Mouse (Mus musculus): ENCODE measurements at regions not wholly inside any gene's neighbourhood (a gene's known extent, or its start where the extent isn't known, plus 50 kb on each side); places are given as distances from the start of the nearest gene placed in this dataset.
A peak's percentile ranks its signal among the peaks of the same experiment; 100 is the strongest.
"Not testable (repeated sequence)": the region's sequence is repeated elsewhere in the genome, so short reads cannot be mapped to it uniquely, and the experiment has no call there.

DNA sequence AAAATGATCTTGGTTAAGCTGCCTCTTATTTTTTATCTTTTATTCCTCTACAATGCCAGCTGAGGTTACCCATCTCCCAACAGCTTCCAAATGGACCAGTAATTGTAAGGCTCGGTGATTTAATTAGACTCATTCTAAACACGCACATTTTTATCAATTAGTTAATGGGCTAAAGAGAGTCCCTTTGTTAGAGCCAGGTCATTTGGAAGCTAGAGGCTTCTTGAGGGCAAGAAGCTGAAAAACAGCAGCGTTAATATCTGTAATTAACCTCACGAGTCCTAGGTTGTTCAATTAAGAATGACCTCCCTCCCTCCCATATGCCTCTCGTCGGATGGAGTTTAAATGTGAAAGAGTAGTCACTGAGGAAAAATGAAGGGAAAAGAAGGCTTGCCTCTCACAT lies 66.5 kb downstream of the Otx2 start:
- Histone ChIP-seq H3K4me1 (replicated peaks) (no peaks in the 10 kb centered on the region), H3K9ac (no peak overlapping the region), H3K4me2 (no peak overlapping the region), H3K36me3 (replicated peaks) (no peaks in the 10 kb centered on the region), H3K27me3 (no peaks in the 10 kb centered on the region; the same call in 1 of the 2 replicates), H3K9me3 (replicated peaks) (no peaks in the 10 kb centered on the region), H3K4me3 (replicated peaks) (no peak overlapping the region), H3K27ac (replicated peaks) (no peak overlapping the region)
- no peak for ATAC-seq (ENCODE audit: insufficient read depth)
- WGBS (ENCODE audit: insufficient replicate concordance) = 69% methylated on average over 6 of the region's 6 CpGs

- H3K4me3 ChIP-seq (replicated peaks) = no peak overlapping the region
- ATAC-seq (ENCODE audit: insufficient read depth) = no peak
- no peaks in the 10 kb centered on the region; the same call in 1 of the 2 replicates for H3K27me3 ChIP-seq
- H3K9ac ChIP-seq = no peak overlapping the region
- no peaks in the 10 kb centered on the region for H3K9me3 ChIP-seq (replicated peaks)
- no peaks in the 10 kb centered on the region for H3K4me1 ChIP-seq (replicated peaks)
- no peaks in the 10 kb centered on the region for H3K36me3 ChIP-seq (replicated peaks)
- no peak overlapping the region for H3K27ac ChIP-seq (replicated peaks)
- no peak overlapping the region for H3K4me2 ChIP-seq
- 65% methylated on average over 6 of the region's 6 CpGs for WGBS (ENCODE audit: insufficient replicate concordance)
Observed at GRCm38 (mm10) chr14:48603490-48603889, 70.1 kb downstream of the Otx2 start.

DNA sequence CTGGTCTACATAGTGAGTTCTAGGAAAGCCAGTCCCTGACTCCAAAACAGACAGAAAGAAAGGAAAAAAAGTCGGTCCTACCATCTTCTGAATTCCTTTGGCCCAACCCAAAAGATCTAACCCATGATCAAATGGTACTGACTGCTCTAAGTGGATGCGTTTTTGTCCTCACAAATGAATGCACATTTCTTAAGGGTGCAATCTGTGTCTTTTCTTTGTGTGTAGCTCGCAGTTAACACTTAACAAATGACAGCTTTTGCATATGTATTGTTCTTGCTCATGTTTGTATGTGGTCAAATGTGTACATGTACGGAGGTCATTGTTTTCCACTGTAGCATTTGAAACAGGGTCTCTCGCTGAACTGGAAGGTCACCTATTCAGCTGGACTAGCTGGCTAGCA lies 79.3 kb downstream of the Otx2 start:
- 64% methylated on average over 5 of the region's 5 CpGs for WGBS (ENCODE audit: insufficient replicate concordance)
- Histone ChIP-seq H3K4me3 (replicated peaks) (no peak overlapping the region), H3K9ac (no peak overlapping the region), H3K9me3 (replicated peaks) (no peaks in the 10 kb centered on the region), H3K4me1 (replicated peaks) (no peaks in the 10 kb centered on the region), H3K27ac (replicated peaks) (no peak overlapping the region), H3K36me3 (replicated peaks) (no peaks in the 10 kb centered on the region), H3K27me3 (no peaks in the 10 kb centered on the region), H3K4me2 (no peak overlapping the region)
- no peak for ATAC-seq (ENCODE audit: insufficient read depth)

- Histone ChIP-seq H3K9ac (no peak overlapping the region), H3K27me3 (no peaks in the 10 kb centered on the region), H3K4me1 (replicated peaks) (no peaks in the 10 kb centered on the region), H3K4me2 (no peak overlapping the region), H3K9me3 (replicated peaks) (no peaks in the 10 kb centered on the region), H3K4me3 (replicated peaks) (no peak overlapping the region), H3K36me3 (replicated peaks) (no peaks in the 10 kb centered on the region), H3K27ac (replicated peaks) (no peak overlapping the region)
- no peak for ATAC-seq (ENCODE audit: insufficient read depth)
- WGBS (ENCODE audit: insufficient replicate concordance) = 69% methylated on average over 8 of the region's 8 CpGs
Observed at GRCm38 (mm10) chr14:48593363-48593762, 80.3 kb downstream of the Otx2 start.

GRCm38 (mm10) chr14:48591483-48592230 lies 82.0 kb downstream of the Otx2 start:
- no peaks in the 10 kb centered on the region for H3K9me3 ChIP-seq (replicated peaks)
- H3K4me3 ChIP-seq (replicated peaks) = no peak overlapping the region
- H3K9ac ChIP-seq = no peak overlapping the region
- ATAC-seq (ENCODE audit: insufficient read depth) = no peak
- no peak overlapping the region for H3K27ac ChIP-seq (replicated peaks)
- H3K27me3 ChIP-seq = no peaks in the 10 kb centered on the region
- H3K4me1 ChIP-seq (replicated peaks) = no peaks in the 10 kb centered on the region
- 63% methylated on average over 15 of the region's 15 CpGs for WGBS (ENCODE audit: insufficient replicate concordance)
- H3K4me2 ChIP-seq = no peak overlapping the region
- no peaks in the 10 kb centered on the region for H3K36me3 ChIP-seq (replicated peaks)

- 40% methylated on average over 14 of the region's 14 CpGs for WGBS (ENCODE audit: insufficient replicate concordance)
- Histone ChIP-seq H3K4me2 (peak overlapping the region; percentile 32), H3K27me3 (no peaks in the 10 kb centered on the region), H3K4me3 (replicated peaks) (no peak overlapping the region), H3K4me1 (replicated peaks) (no peaks in the 10 kb centered on the region), H3K9ac (no peak overlapping the region), H3K36me3 (replicated peaks) (no peaks in the 10 kb centered on the region), H3K27ac (replicated peaks) (no peak overlapping the region), H3K9me3 (replicated peaks) (no peaks in the 10 kb centered on the region)
- ATAC-seq (ENCODE audit: insufficient read depth) = no peak
Observed at GRCm38 (mm10) chr14:48590426-48590825, 83.2 kb downstream of the Otx2 start.

- H3K4me3 ChIP-seq (replicated peaks) = no peak overlapping the region
- no peaks in the 10 kb centered on the region for H3K27me3 ChIP-seq
- no peaks in the 10 kb centered on the region for H3K9me3 ChIP-seq (replicated peaks)
- WGBS (ENCODE audit: insufficient replicate concordance) = 41% methylated on average over 15 of the region's 15 CpGs
- H3K36me3 ChIP-seq (replicated peaks) = no peaks in the 10 kb centered on the region
- ATAC-seq (ENCODE audit: insufficient read depth) = no peak
- no peak overlapping the region for H3K9ac ChIP-seq
- no peaks in the 10 kb centered on the region for H3K4me1 ChIP-seq (replicated peaks)
- H3K4me2 ChIP-seq = peak overlapping the region; percentile 32
- no peak overlapping the region for H3K27ac ChIP-seq (replicated peaks)
Observed at GRCm38 (mm10) chr14:48589702-48590325, 83.8 kb downstream of the Otx2 start.

- H3K9ac ChIP-seq = no peak overlapping the region
- no peaks in the 10 kb centered on the region for H3K36me3 ChIP-seq (replicated peaks)
- H3K4me3 ChIP-seq (replicated peaks) = no peak overlapping the region
- no peak overlapping the region for H3K27ac ChIP-seq (replicated peaks)
- no peak overlapping the region for H3K4me2 ChIP-seq
- no peaks in the 10 kb centered on the region for H3K9me3 ChIP-seq (replicated peaks)
- no peak for ATAC-seq (ENCODE audit: insufficient read depth)
- WGBS (ENCODE audit: insufficient replicate concordance) = 61% methylated on average over 3 of the region's 3 CpGs
- no peaks in the 10 kb centered on the region for H3K27me3 ChIP-seq
- H3K4me1 ChIP-seq (replicated peaks) = peaks cover 3% of the 10 kb centered on the region
Observed at GRCm38 (mm10) chr14:48585820-48586219, 87.8 kb downstream of the Otx2 start.

- no peak for ATAC-seq (ENCODE audit: insufficient read depth)
- Histone ChIP-seq H3K9ac (no peak overlapping the region), H3K27me3 (no peaks in the 10 kb centered on the region), H3K4me1 (replicated peaks) (peaks cover 14% of the 10 kb centered on the region), H3K36me3 (replicated peaks) (no peaks in the 10 kb centered on the region), H3K27ac (replicated peaks) (no peak overlapping the region), H3K4me3 (replicated peaks) (no peak overlapping the region), H3K9me3 (replicated peaks) (no peaks in the 10 kb centered on the region), H3K4me2 (no peak overlapping the region)
- 53% methylated on average over 3 of the region's 3 CpGs for WGBS (ENCODE audit: insufficient replicate concordance)
Observed at GRCm38 (mm10) chr14:48584571-48584970, 89.0 kb downstream of the Otx2 start.

DNA sequence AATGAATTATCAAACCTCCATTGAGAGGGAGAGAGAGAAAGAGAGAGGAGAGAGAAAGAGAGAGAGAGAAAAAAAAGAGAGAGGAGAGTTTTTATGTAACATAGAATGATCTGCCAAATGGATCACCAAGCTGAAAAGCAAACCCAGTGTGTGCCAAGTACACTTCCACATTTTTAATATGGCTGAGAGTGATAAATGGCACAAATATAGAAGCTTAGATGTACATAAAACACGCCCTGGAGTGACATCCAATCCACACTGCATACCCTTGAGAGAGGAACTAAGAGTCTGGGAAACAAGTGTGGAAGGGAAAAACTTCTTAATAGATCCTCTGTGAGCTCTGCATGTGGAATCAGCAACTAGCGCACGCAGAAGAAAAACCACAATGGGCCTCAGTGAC lies 90.1 kb downstream of the Otx2 start:
- ATAC-seq (ENCODE audit: insufficient read depth) = no peak
- no peak overlapping the region for H3K9ac ChIP-seq
- H3K36me3 ChIP-seq (replicated peaks) = no peaks in the 10 kb centered on the region
- 76% methylated on average over 3 of the region's 3 CpGs for WGBS (ENCODE audit: insufficient replicate concordance)
- H3K9me3 ChIP-seq (replicated peaks) = no peaks in the 10 kb centered on the region
- no peaks in the 10 kb centered on the region for H3K27me3 ChIP-seq
- no peak overlapping the region for H3K4me3 ChIP-seq (replicated peaks)
- H3K4me2 ChIP-seq = no peak overlapping the region
- peaks cover 14% of the 10 kb centered on the region for H3K4me1 ChIP-seq (replicated peaks)
- no peak overlapping the region for H3K27ac ChIP-seq (replicated peaks)

GRCm38 (mm10) chr14:48582080-48582479 lies 91.5 kb downstream of the Otx2 start:
- Histone ChIP-seq H3K27me3 (no peaks in the 10 kb centered on the region), H3K4me1 (replicated peaks) (peaks cover 14% of the 10 kb centered on the region), H3K27ac (replicated peaks) (no peak overlapping the region), H3K9me3 (replicated peaks) (no peaks in the 10 kb centered on the region), H3K9ac (no peak overlapping the region), H3K4me2 (no peak overlapping the region), H3K36me3 (replicated peaks) (no peaks in the 10 kb centered on the region), H3K4me3 (replicated peaks) (no peak overlapping the region)
- ATAC-seq (ENCODE audit: insufficient read depth) = no peak
- WGBS (ENCODE audit: insufficient replicate concordance) = 71% methylated on average over 1 of the region's 1 CpGs

GRCm38 (mm10) chr14:48581308-48581707 lies 92.3 kb downstream of the Otx2 start:
- H3K4me3 ChIP-seq (replicated peaks); H3K4me2 ChIP-seq; H3K27me3 ChIP-seq; H3K9me3 ChIP-seq (replicated peaks); H3K36me3 ChIP-seq (replicated peaks); H3K27ac ChIP-seq (replicated peaks); H3K9ac ChIP-seq; ATAC-seq (ENCODE audit: insufficient read depth): not testable (repeated sequence)
- peaks cover 14% of the 10 kb centered on the region for H3K4me1 ChIP-seq (replicated peaks)
- WGBS (ENCODE audit: insufficient replicate concordance) = 8% methylated on average over 2 of the region's 2 CpGs

Measured in liver, embryonic 15.5 days (tissue).